Mouse (Mus musculus) kidney, embryonic 15.5 days (tissue): ENCODE measurements around the gene Kif3a. TPM values are rescaled to one million over a fixed set of nuclear protein-coding genes. Genes with fewer than 3 reads are reported as not detected.

Source experiments
- ATAC-seq: fragments of 200-750 bp; cut with Nextera tagmentation; replicated peaks from 2 replicates; pipeline ENCODE4 v1.8.0; 2017; ENCODE audit warnings: moderate TSS enrichment; ENCODE audit not compliant: low FRiP score
- H3K27ac ChIP-seq: fragments of 300-500 bp; sonication (generic); 2 replicates; pipeline ENCODE4 v1.5.1; 2015; ENCODE audit warnings: mild to moderate bottlenecking, inconsistent platforms
- H3K27me3 ChIP-seq: fragments of 300-500 bp; sonication (generic); 2 replicates; pipeline ENCODE4 v1.6.1; 2015; ENCODE audit warnings: inconsistent platforms
- H3K36me3 ChIP-seq: fragments of 300-500 bp; sonication (generic); 2 replicates; pipeline ENCODE4 v1.6.1; 2015; ENCODE audit warnings: inconsistent platforms
- H3K4me1 ChIP-seq: fragments of 300-500 bp; sonication (generic); 2 replicates; pipeline ENCODE4 v1.6.1; 2015; ENCODE audit warnings: inconsistent platforms
- H3K4me2 ChIP-seq: fragments of 300-500 bp; sonication (generic); 2 replicates; pipeline ENCODE4 v1.6.1; 2015; ENCODE audit warnings: moderate library complexity, mild to moderate bottlenecking, inconsistent platforms
- H3K4me3 ChIP-seq: fragments of 300-500 bp; sonication (generic); replicated peaks from 2 replicates; pipeline ENCODE4 v1.5.1; 2015; ENCODE audit warnings: mild to moderate bottlenecking, inconsistent platforms
- H3K9ac ChIP-seq: fragments of 300-500 bp; sonication (generic); 2 replicates; pipeline ENCODE4 v1.6.1; 2015; ENCODE audit warnings: mild to moderate bottlenecking, inconsistent platforms
- H3K9me3 ChIP-seq: fragments of 300-500 bp; sonication (generic); replicated peaks from 2 replicates; pipeline ENCODE4 v1.6.1; 2016; ENCODE audit warnings: inconsistent platforms
- WGBS: fragments of 180-500 bp; shearing (Covaris S2); methylation state at CpG from one replicate; pipeline ENCODE4 v1.1.7; 2015; ENCODE audit warnings: mixed read lengths; 5-methylcytosine and 5-hydroxymethylcytosine counted together
- polyA plus RNA-seq: library from polyadenylated mRNA; unstranded; fragments of >200 nt; fragmentation: Nextera tagmentation; extraction: Ambion mirVana; gene quantifications from 2 replicates; pipeline ENCODE4 v1.2.1, GENCODE M21; 2015

Kif3a gene
- polyA plus RNA-seq, 1 experiment from 2014 or later = 68.6 TPM

GRCm38 (mm10) chr11:53590368-53590768 is 23.2 kb downstream of the Kif3a start:
- no peaks in the 10 kb centered on the region for H3K9me3 ChIP-seq
- H3K27ac ChIP-seq = no peak overlapping the region
- H3K4me1 ChIP-seq = no peaks in the 10 kb centered on the region
- no peak overlapping the region for H3K4me2 ChIP-seq
- H3K4me3 ChIP-seq = no peak overlapping the region
- H3K36me3 ChIP-seq = peaks cover 83% of the 10 kb centered on the region
- no peak for ATAC-seq
- no peaks in the 10 kb centered on the region for H3K27me3 ChIP-seq
- H3K9ac ChIP-seq = no peak overlapping the region
- WGBS = 44% methylated on average over 15 of the region's 15 CpGs

DNA sequence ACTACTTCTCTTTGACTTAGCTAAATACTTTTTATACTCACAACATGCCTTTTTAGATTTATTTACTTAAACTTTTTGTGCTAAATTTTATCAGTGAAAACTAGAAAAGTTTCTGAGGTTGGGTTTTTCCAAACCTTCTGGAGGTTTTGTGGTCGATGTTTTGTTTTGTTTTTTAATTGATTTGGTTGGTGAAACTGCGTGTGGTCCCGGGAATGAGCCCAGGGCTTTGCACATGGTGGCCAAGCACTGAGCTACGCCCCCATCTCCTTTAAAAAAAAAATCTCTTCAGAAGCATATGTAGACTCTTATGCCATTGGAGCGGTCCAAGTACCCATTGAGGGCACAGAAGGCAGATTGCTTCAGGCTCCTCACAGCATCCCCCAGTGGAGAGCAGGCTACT is 23.9 kb downstream of the Kif3a start:
- H3K4me2 ChIP-seq = no peak overlapping the region
- no peaks in the 10 kb centered on the region for H3K9me3 ChIP-seq
- 92% methylated on average over 5 of the region's 5 CpGs for WGBS
- no peaks in the 10 kb centered on the region for H3K27me3 ChIP-seq
- no peak overlapping the region for H3K4me3 ChIP-seq
- no peak overlapping the region for H3K27ac ChIP-seq
- no peak overlapping the region for H3K9ac ChIP-seq
- H3K36me3 ChIP-seq = peaks cover 80% of the 10 kb centered on the region
- no peaks in the 10 kb centered on the region for H3K4me1 ChIP-seq
- ATAC-seq = no peak

GRCm38 (mm10) chr11:53604983-53605382 is 37.8 kb downstream of the Kif3a start:
- 93% methylated on average over 3 of the region's 3 CpGs for WGBS
- Histone ChIP-seq H3K9ac (no peak overlapping the region), H3K27me3 (no peaks in the 10 kb centered on the region), H3K4me2 (no peak overlapping the region), H3K4me1 (0 out of 2 replicates have a peak, but pooled peaks cover 6% of the 10 kb centered on the region), H3K4me3 (no peak overlapping the region), H3K27ac (no peak overlapping the region), H3K36me3 (peaks cover 17% of the 10 kb centered on the region), H3K9me3 (no peaks in the 10 kb centered on the region)
- no peak for ATAC-seq

DNA sequence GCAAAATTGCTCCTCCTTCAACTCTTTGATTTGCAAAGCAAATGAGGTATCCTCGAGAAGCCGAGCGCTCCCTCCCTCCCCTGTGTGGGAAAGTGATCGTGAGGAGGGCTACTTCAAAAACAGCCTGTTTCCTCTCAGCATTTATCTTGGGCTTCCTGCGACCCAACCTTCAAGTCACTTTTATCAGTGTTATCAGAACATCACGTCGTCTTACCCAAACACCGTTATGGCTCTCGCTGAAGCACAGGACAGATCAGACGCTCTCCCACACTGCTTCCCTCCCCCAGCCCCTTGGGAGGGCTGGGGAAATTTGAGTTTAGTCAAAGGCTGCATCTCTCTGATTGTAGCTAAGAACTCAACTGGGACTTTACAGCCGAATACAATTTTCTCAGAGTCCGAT is 38.4 kb downstream of the Kif3a start:
- Histone ChIP-seq H3K4me3 (no peak overlapping the region), H3K9me3 (no peaks in the 10 kb centered on the region), H3K27ac (no peak overlapping the region), H3K9ac (no peak overlapping the region), H3K36me3 (peaks cover 13% of the 10 kb centered on the region), H3K27me3 (no peaks in the 10 kb centered on the region), H3K4me2 (peak overlapping the region; percentile 20), H3K4me1 (0 out of 2 replicates have a peak, but pooled peaks cover 6% of the 10 kb centered on the region)
- WGBS = 7% methylated on average over 12 of the region's 12 CpGs
- ATAC-seq = no peak

DNA sequence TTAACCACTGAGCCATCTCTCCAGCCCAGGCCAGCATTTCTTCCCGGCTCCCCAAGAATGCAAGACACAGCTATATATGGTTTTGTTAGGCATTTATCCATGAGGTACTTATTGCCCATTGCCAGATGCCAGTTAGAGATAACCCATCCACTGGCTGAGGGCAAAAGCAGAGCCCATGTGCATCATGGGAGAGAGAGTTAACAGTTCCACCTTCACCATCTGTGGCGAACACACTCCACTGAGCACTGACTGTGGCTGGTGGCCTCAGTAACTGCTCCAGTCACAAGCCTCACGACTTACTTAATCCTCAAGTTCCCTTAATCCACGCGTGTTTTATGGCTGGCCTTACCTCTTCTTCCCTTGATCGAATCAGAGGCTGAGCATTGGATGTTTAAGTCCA is 42.1 kb downstream of the Kif3a start:
- Histone ChIP-seq H3K36me3 (no peaks in the 10 kb centered on the region), H3K9me3 (no peaks in the 10 kb centered on the region), H3K4me3 (no peak overlapping the region), H3K27me3 (no peaks in the 10 kb centered on the region), H3K4me2 (no peak overlapping the region), H3K27ac (no peak overlapping the region), H3K4me1 (0 out of 2 replicates have a peak, but pooled peaks cover 6% of the 10 kb centered on the region), H3K9ac (no peak overlapping the region)
- no peak for ATAC-seq
- WGBS = 72% methylated on average over 6 of the region's 6 CpGs

DNA sequence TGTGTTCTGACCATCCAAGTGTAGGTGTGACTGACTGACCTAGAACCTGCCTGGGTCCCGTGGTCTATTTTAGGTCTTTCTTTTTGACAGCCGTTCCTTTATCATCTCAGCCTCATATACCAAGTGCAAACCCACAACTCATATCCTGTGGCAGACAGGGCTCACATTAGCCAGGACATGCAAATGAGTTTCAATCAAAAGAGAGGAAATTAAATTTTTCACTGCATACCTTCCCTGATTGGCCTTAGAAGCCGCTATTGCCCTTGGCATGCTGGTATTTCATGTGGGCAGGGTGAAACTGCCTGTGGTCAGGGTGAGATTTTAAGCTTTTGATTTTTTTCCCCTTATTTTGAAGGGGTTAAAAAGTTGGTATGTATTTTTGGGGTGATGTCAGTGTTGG is 42.5 kb downstream of the Kif3a start:
- H3K4me1 ChIP-seq = 0 out of 2 replicates have a peak, but pooled peaks cover 6% of the 10 kb centered on the region
- WGBS = 82% methylated on average over 3 of the region's 3 CpGs
- H3K9me3 ChIP-seq = no peaks in the 10 kb centered on the region
- H3K4me3 ChIP-seq = no peak overlapping the region
- no peaks in the 10 kb centered on the region for H3K36me3 ChIP-seq
- no peak for ATAC-seq
- no peak overlapping the region for H3K4me2 ChIP-seq
- no peak overlapping the region for H3K9ac ChIP-seq
- H3K27me3 ChIP-seq = no peaks in the 10 kb centered on the region
- H3K27ac ChIP-seq = no peak overlapping the region

DNA sequence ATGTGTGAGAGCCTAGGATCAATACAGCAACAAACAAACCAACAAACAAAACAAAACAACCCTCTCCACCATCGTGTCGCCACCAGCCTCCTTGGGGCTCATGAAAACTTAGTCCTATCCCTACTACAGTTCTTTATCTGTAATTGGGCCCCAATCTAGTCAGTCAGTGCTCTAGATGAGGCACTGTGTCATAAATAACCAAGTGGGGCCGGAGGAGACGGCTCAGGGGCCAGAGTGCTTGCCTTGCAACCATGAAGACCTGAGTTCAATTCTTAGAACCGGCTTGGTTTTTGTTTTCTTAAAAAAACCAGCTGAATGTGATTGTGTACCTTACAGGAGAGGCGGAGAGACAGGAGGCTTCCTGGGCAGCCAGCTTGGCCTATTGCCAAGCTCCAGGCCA is 48.0 kb downstream of the Kif3a start:
- no peaks in the 10 kb centered on the region for H3K9me3 ChIP-seq
- no peak overlapping the region for H3K27ac ChIP-seq
- 63% methylated on average over 6 of the region's 6 CpGs for WGBS

DNA sequence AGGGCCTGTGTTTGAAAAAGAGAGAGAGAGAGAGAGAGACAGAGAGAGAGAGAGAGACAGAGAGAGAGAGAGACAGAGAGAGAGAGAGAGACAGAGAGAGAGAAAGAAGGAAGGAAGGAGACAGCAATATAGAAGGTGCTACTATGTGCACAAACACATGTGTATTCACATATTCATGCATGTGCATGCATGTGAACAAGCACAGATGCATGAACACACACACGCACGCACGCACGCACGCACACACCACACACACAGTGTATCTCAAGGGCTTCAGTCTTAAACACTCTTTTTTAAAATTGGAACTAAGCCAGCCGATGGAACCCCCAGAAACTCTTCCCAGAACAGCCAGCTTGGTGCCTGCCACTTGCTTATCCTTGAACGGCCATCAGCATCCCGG is 48.4 kb downstream of the Kif3a start:
- Histone ChIP-seq H3K9ac (no peak overlapping the region), H3K4me3 (no peak overlapping the region), H3K4me2 (no peak overlapping the region), H3K36me3 (no peaks in the 10 kb centered on the region), H3K9me3 (no peaks in the 10 kb centered on the region), H3K27ac (no peak overlapping the region), H3K4me1 (no peaks in the 10 kb centered on the region), H3K27me3 (no peaks in the 10 kb centered on the region)
- ATAC-seq = no peak
- WGBS = 96% methylated on average over 8 of the region's 8 CpGs

More for the DNA sequence above, 48.0 kb downstream of the Kif3a start:
- H3K4me2 ChIP-seq = no peak overlapping the region
- H3K9ac ChIP-seq = no peak overlapping the region
- no peak for ATAC-seq
- H3K4me1 ChIP-seq = no peaks in the 10 kb centered on the region
- no peaks in the 10 kb centered on the region for H3K27me3 ChIP-seq
- no peak overlapping the region for H3K4me3 ChIP-seq
- no peaks in the 10 kb centered on the region for H3K36me3 ChIP-seq

- ATAC-seq = no peak
- H3K4me3 ChIP-seq = no peak overlapping the region
- no peaks in the 10 kb centered on the region for H3K9me3 ChIP-seq
- no peak overlapping the region for H3K9ac ChIP-seq
- H3K27me3 ChIP-seq = no peaks in the 10 kb centered on the region
- WGBS = 74% methylated on average over 8 of the region's 8 CpGs
- no peaks in the 10 kb centered on the region for H3K36me3 ChIP-seq
- no peak overlapping the region for H3K27ac ChIP-seq
- H3K4me2 ChIP-seq = no peak overlapping the region
- no peaks in the 10 kb centered on the region for H3K4me1 ChIP-seq
Observed at GRCm38 (mm10) chr11:53616748-53617558, 49.8 kb downstream of the Kif3a start.

DNA sequence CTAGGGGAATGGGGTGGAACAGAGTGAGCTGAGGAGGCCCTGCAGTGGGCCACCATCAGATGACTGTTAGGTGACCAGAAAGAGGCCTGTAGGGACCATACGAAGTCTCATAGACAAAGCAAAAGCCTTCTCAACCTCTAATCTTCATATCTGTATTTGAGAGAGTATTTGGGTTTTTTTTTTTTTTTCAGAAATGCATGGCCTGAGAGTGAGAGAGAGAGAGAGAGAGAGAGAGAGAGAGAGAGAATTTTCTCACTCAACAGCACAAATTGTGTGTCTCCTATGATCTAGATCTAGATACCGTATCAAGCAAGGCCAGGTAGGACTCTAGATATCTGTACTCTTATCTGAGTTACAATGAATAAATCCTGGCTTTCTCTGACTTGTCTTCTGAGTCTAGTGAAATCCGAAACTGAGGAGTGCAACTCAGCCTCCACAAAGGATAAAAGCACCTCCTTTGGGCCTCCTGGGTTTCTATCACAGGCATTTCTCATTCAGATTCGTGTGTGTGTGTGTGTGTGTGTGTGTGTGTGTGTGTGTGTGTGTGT is 50.5 kb downstream of the Kif3a start:
- no peaks in the 10 kb centered on the region for H3K4me1 ChIP-seq
- no peak overlapping the region for H3K4me2 ChIP-seq
- WGBS = 50% methylated on average over 4 of the region's 4 CpGs
- ATAC-seq = no peak
- no peak overlapping the region for H3K27ac ChIP-seq
- H3K9ac ChIP-seq = no peak overlapping the region
- no peaks in the 10 kb centered on the region for H3K9me3 ChIP-seq
- no peaks in the 10 kb centered on the region for H3K27me3 ChIP-seq
- H3K36me3 ChIP-seq = no peaks in the 10 kb centered on the region
- H3K4me3 ChIP-seq = no peak overlapping the region

DNA sequence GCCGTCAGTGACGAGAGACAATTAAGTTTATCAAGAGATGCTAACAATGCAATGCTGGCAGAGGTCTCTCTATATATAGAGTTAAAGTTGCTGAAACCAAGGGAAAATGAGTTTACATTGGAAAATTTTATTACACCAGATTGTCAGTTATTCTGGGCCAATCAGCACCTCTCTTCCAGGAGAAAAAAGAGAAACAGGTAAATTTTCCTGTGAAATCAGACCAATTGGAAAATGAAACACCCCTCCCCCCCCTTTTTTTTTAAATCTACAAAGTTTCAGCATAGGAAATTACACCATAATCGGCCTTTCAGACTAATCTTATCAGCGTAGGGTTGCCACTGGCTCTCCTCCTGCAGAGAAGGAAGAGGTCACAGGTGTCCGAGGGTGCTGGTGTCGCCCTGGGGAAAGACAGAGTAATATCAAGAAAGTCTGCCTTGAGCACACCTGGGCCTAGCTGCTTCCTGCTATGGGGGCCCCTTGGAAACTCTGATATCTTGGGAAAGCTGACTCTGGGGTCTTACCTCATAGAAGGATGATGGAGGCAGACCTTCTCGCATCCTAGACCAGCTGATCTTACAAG is 51.5 kb downstream of the Kif3a start, which contains the start of gene Il4:
Il4 (minus strand) TSS at position 51 of the 580 bp plus-strand sequence.
- H3K4me3 ChIP-seq = no peak within 1 kb of the TSS
- H3K4me1 ChIP-seq = no peaks in the 10 kb centered on the region
- no peak within 1 kb of the TSS for H3K9ac ChIP-seq
- H3K27ac ChIP-seq = no peak within 1 kb of the TSS
- no peaks in the 10 kb centered on the region for H3K36me3 ChIP-seq
- H3K27me3 ChIP-seq = no peaks in the 10 kb centered on the region
- 82% methylated on average over 7 of the region's 7 CpGs for WGBS
- H3K4me2 ChIP-seq = no peak within 1 kb of the TSS
- ATAC-seq = no peak
- H3K9me3 ChIP-seq = no peaks in the 10 kb centered on the region

GRCm38 (mm10) chr11:53619428-53619827 is 52.2 kb downstream of the Kif3a start:
- no peak overlapping the region for H3K9ac ChIP-seq
- no peak overlapping the region for H3K4me3 ChIP-seq
- 69% methylated on average over 6 of the region's 6 CpGs for WGBS
- no peak overlapping the region for H3K27ac ChIP-seq
- no peaks in the 10 kb centered on the region for H3K9me3 ChIP-seq
- no peak for ATAC-seq
- no peaks in the 10 kb centered on the region for H3K36me3 ChIP-seq
- H3K27me3 ChIP-seq = no peaks in the 10 kb centered on the region
- no peak overlapping the region for H3K4me2 ChIP-seq
- no peaks in the 10 kb centered on the region for H3K4me1 ChIP-seq
